Mouse (Mus musculus) liver (tissue): ENCODE data around the gene Oaz1.
"Not testable (repeated sequence)": the region's sequence is repeated elsewhere in the genome, so short reads cannot be mapped to it uniquely, and the experiment has no call there.

Experiments
- DNase-seq: peaks from one replicate; pipeline ENCODE4 v3.0.0-alpha.2; 2020; ENCODE audit warnings: mixed read lengths

Gene Oaz1

DNA sequence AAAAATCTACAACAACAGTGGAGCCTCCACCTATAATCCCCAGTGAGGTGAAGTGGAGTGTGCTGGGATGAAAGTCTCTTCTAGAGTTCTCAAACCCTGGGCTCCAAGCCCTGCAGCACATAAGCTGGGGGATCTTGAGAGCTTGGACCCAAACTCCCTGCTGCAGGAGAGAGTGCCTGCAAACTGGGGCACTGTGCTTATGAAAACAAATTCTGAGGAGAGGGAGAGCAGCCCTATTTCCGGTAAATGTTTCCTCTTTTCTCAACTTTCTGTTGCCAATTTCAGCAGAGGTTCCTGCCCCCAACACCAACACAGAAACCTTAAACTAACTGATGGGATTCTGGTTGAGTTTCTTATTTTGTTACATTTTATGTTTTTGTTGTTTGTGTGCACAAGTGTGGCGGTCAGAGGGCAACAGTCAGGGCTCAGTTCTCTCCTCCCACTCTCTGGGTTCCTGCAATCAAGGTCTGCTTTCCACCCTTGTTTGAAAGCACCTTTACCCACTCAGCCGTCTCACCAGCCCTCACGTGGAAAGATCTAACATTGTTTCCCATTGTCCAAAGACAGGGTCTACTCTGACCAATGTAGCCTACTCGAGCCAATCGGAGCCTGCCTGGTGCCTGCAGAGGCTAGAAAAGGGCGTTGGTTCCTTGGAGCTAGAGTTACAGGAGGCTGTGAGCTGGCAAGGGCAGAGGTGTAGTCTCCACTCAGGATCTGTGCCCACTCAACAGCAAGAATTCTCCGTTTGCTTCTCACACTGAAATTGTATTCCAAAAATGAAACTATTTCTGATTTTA is 2.4 kb upstream of the Oaz1 start:
- peak; percentile 54 for DNase-seq

DNA sequence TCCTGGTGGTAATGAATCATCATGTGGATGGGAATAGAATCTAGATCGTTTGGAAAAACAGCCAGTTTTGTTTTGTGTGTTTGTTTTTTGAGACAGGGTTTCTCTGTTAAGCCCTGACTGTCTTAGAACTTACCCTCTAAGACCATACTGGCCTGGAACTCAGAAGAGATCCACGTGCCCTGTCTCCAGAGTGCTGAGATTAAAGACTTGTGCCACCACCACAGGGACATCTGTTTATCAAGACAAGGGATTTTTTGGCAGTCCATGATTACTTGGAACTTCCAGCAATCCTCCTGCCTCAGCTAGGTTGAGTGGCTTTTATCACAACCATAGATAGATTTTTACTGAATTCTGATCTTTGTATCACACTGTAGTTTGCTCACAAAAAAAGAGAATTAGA is 1.6 kb upstream of the Oaz1 start:
- DNase-seq: no peak

DNA sequence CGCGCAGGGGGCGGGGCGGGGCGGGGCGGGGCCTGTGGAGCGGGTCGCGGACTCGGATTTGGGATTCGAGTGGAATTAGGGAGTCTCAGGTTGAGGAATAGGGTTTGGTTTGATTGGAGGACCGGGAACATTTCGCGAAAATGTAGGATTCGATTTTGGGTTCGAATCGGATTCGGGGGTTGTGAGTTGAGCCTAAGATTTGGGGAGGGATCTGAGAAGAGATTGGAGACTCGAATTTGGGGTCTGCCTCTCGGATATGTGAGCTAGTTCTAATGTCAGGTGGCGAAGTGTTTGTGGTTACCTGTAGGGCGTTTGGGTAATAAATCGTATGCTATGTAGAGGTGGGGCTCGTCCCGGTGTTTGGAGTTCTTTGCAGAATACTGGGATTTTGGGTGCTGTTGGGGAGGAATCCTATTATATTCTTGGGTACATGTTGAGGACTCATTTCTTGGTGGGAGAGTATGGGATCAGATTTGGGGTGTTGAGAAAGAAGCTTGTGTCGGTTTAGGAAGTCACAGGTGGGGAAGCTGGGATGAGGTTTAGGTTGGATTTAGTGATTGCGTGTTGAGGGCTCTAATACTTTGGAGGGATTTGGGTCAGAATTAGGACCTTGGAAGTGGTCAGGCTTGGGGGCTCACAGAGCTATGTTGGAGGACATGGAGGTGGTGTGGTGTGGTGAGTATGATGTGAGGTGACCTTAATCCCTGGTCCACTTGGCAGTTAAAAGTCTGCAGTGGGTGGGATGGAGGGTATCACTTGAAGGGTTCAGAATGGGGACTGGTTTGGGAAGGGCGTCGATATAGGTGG is 810 bp downstream of the Oaz1 start:
- DNase-seq: no peak

DNA sequence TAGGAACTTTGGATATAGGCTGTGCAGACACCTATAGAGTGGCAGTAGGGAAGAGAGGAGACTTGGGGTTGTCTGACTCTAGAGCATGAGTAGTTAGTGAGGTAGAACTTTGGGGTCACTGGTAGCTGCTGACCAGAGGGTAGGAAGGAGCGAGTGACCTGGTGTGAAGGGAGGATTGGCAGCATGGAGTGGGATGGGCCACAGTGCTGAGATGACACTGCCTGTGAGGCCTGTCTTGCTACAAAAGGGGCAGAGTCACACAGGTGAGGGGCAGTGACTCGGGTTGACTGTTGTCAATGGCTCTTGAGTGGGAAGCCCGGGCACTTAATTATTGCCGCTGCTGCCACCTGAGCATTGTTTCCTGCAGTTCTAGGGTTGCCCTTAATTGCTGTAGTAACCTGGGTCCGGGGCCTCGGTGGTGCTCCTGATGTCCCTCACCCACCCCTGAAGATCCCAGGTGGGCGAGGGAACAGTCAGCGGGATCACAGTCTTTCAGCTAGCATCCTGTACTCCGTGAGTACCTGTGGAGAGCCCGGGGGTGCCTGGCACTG is 1.5 kb downstream of the Oaz1 start:
- DNase-seq: no peak

DNA sequence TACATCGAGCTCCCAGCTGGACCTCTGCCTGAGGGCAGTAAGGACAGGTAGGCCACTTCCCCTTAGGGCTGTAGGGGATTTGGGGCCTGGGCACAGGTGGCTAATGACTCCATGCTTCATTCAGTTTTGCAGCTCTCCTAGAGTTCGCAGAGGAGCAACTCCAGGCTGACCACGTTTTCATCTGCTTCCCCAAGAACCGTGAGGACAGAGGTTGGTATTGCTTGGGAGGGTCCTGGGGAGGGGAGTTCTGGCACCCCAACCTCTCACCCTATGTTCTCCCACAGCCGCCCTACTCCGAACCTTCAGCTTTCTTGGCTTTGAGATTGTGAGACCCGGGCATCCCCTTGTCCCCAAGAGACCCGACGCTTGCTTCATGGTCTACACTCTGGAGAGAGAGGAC is 2.1 kb downstream of the Oaz1 start:
- DNase-seq: not testable (repeated sequence)

DNA sequence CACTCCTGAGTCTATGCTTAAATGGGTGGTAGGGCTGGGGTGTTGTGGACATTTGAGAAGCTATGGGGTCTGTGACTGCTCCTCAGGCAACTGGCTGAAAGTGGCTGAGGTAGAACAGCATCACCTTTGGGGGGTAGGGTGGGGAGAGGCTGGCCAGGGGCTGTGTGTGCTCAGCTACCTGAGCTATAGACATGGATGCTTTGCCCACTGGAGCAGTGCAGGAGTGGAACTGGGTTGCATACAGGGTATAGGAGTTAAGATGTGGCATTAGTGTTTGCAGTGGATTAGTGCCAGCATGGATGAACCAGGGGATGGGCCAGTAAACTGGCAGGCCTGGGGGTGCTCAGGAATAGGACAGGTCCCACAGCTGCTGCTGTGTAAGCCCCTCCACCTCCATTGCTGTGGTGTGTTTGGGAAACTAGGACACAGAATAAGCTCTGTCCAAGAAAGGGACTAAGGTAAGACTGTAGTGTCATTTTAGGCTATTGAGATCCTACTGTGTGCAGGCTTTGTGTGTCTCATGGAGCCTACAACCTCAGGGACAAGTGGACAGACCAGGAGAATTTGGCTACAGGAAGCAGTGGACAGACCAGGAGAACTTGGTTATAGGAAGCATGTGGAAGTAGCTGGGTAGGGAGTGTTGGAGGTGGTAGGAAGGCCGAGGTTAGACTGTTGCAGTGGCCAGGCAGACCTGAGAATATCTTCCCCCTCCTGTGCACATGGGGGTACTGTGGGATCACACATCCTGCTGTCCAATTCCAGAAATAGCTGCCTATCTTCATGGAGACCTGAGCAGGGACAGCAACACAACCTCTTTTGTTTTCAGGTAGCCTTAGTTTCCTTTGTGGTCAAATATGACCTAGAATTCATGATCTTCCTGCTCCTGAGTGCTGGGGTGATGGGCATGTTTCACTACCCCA is 3.2 kb downstream of the Oaz1 start:
- DNase-seq: no peak

DNA sequence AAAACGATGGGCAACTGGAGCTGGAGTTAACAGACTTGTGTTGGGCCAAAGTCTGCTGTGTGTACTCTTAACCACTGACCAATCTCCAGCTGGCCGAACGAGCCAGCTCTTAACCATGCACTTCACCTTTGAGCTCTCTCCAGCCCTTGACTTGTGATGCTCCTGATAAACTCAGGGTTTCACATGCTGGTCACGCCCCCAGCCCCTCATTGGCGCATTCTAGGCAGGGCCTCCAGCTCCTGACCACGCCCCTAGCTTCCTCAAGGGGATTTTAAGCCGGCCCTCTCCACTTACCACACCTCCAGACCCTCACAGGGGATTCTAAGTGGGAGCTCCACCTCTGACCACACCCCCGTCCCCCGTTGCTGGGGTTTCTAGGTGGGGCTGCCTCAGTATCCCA is 4.7 kb downstream of the Oaz1 start:
- peak; percentile 84 for DNase-seq

DNA sequence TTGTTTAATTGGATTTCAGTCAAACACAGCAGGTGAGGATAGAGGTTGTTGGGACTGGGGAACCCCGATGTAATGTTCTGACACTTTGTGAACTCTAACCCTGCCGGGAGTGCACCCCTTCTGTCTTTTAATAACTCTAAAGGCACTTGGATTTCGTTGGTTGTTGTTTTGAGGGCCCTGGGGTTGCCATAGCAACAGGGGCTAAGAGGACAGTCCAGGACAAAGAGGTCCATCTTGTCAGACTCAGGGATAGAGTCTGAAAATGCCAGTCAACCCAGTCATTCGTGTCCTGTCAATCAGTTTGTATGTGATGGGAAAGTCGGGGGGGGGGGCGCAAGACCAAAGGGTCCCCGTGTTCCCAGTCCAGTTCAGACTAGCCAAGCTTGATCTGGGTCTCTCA is 6.4 kb downstream of the Oaz1 start:
- DNase-seq: no peak

DNA sequence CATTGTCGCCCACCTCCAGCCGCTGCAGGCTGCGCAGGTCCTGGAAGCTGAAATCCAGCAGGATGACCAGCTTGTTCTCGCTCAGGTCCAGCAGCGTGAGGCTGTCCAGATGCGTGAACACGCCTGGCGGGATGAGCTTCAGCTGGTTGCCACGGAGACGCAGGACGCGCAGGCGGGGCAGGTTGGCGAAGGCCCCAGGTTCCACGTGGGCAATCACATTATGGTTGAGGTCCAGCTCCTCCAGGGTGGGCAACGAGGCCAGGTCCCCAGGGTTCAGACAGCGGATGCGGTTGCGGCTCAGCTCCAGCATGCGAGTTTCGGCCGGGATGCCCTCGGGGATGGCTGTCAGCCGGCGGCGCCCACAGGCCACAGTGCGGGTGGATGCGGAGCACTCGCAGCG is 9.2 kb downstream of the Oaz1 start:
- DNase-seq: no peak

DNA sequence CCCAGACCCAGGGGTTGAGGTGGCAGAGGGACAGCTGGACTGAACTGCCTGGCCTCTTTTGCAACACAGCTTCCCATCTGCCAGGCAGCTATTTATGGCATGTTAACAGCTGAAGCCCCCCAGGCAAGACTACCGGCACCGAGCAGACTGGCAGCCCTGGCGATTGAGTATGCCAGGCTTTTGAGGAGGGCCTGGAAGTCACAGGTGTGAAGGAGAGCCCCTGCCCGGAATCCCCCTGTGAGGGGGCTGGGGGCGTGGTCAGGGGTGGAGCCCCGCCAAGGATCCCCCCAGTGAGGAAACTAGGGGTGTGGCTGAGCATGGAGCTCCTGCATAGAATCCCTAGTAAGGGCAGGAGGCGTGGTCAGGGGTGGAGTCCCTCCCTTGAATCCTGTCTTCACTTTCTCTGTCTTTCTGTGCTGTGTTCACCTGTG is 10.5 kb downstream of the Oaz1 start:
- no peak for DNase-seq

DNA sequence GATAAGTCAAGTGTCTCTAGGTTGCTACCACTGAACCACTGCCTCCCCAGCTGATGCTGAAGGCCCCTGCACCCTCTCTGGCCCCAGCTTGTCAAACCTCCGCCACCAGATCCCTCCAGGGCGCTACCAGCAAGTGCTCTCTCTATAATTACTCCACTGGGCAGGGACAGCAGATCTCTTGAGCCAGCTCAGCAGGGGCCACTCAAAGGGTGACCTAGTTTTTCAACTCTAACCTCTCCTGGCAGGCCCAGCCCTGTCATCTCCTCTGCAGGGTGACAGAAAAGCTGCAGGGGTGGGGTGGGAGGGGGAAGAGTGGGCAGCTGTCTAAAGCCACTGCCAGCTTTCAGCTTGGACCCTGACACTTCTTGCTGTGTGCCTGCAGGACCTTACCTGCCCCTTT is 11.4 kb downstream of the Oaz1 start:
- DNase-seq: no peak

DNA sequence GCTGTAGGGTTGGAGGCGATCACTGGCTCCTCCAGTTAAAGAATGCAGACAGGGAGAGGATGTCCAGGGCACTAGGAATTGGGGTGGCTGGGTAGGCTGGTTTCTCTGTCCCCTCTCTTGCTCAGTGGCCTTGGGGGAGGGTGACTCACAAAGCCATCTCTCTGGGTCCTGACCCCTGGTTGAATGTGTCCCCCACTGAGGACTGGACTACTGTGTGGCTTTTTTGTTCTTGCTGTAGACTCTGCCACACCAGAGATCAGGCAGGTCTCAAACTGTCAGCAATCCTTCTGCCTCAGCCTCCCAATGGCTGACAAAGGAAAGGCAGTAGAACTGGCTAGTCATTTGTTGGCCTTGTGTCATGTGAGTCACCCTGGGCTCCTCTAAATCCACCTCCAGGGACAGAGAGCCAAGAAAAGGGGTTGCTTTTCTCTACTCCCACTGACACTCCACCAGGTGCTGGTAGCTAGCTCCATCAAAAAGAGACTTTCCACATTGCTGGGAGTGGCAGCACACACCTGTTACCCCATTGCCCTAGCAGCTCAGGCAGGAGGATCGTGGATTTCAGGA is 12.0 kb downstream of the Oaz1 start:
- DNase-seq: no peak

DNA sequence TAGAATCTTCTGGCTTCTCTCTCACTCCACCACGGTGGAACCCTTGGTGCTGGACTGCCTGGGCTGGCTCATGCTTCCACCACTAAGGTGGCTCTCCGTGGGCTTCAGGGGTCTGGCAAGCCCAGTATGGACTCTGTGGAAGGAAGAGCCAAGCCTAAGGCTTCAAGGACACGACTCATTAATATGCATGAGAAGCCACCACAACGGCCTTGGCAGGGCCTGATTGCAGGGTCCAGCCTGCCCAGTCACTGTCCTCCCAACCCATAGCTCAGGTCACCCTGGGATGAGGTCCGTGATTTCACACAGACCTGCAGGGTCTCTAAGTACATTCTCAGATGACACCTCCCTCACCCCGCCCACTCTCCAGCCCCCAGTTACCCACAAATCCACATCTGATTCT is 13.4 kb downstream of the Oaz1 start:
- no peak for DNase-seq

DNA sequence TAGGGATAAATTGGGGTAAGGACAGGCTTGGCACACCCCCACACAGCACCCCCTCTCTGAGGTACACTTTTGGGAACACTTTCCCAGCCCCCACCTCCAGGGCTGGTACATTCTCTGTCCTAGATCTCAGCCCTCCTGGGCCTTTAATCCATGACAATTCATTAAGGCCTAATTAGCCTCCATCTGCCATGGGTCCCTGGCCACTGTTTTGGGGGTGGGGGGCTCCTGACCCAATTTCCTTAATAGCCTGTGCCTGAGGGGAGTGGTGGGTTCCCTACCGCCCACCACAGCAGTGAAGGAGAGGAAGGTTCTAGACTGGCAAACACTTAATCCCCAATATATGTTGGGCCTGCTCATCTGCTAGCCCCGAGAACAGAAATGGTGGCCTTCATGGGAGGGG is 15.2 kb downstream of the Oaz1 start:
- DNase-seq: no peak

DNA sequence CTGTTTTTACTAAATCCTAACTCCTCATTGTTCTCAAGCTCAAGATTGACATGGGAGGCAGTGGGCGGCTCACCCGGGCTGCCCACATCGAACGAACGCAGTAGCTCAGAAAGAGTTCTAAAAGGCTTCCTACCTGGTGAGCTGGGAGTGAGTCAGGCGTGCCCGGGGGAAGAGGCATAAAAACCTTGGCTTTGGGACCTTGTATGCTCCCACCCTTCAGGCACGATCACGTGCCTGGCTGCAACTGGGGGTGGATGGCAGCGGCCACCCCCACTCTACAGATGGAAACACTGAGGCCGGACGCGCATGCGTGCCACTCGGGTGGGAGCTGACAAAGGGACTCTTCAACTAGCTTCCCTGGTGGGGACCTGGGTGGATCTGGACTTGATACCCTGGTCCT is 15.9 kb downstream of the Oaz1 start:
- no peak for DNase-seq

DNA sequence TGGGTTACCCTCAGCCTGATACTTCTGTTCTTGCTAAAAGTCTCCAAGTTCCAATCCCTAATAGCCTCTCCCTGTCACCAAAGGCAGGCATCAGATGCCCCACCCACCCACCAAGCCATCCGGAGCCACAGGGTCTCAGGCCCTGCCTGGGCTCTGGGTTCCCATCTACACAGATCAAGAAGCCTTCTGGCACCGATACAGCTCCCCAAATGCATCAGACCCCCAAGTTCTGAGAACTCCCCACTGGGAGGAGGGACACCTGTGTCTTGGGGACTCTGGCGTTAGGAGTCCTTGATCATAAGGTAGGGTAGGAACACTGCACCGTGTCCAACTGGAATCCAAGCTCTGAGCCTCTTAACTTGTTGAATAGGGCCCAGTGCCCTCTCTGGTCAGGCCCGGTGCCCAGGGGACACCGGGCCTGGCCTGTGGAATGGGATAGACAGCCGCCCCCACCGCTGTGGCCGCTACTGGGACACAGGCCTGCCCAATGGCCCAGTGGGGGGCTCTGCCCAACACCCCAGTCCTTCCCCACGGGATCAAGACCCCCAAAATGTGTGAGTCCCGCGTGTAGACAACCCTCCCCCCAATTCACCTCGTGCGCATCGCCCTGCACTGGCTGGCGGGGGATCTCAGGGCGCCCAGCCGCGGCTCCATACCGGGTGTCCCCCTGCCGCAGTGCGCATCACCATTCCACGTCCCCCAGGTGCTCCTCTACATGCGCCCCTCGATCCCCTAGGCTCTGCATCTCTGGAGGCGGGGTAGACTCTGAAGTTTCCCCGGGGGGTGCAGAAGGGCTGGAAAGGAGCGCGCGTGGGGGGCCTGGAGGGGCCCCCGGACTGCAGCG is 16.9 kb downstream of the Oaz1 start:
- DNase-seq: no peak

DNA sequence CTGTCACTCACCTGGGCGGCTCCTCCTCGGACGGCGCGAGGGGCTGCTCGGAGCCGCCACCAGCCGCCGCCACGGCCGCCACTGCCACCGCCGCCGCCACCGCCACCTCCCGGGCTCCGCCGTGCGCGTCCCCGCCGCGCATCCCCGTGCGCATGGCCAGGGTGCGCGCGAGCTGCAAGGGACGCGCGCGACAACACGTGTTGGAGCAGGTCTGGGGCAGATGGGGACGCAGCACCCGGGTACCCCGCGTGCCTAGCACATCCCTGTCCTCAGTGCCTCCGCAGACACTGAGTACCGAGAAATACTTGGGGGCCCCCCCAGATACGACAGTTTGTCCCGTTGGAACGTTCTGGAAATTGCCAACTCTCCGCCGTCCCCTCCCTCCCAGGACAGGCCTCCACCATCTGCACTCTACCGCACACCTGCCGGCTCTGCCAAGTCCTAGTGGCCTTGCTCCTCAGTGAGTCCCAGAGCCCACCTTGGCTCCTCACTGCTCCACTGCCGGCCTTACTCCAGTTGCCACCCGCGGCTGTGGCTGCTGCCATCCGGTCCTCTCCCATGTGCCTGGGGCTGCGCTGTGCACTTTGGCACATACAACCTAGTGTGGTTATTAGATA is 17.6 kb downstream of the Oaz1 start, which contains the start of gene Lingo3:
Gene Lingo3 (minus strand): TSS at position 109 of the 617 bp plus-strand sequence.
- DNase-seq: no peak

DNA sequence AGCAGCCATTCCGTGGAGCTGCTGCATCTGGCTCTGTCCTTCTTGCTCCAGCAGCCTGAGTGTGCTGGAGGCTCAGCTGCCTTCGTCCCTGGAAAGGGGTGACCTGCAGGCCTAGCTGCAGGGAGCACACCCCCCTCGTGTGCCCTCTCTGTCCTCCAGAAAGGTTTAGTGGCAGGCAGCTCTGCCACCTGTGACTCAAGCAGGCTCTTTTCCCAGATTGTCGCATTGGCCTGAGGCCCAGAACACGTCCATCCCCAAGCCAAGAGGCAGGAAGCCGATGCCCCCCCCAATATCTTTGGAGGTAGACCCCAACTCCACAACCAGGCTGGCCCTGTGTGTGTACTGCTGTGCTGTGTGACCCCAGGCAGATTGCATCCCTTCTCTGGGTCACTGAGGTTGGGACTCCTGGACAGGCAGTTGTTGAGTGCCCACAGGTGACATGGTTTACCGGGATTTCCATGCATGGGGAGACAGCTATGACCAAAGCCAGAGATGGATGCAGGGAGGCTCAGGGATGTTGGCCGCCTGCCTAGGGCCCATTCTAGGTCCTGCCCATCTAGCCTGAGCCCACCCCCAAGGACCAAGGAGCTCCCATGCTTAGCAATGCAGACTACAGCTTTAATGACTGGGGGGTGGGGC is 18.7 kb downstream of the Oaz1 start:
- DNase-seq: no peak

DNA sequence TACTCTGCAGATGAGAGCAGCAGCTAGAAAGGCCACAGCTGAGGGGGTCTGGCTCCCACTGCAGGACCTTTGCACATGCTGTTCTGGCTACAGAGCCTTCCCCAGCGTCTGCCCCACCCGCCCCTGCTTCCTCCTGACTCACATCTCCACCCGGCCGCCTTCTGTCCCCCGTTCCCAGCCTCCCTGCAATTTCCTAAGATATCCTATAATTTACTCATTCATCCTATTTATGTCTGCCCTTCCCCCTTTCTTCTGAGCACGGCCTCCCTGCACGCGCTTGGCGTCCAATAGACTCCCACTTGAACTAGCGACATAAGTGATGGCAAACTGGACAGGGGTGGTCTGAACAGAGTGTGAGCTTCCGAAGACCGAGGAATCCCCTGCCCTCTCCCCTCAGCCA is 19.3 kb downstream of the Oaz1 start:
- no peak for DNase-seq

DNA sequence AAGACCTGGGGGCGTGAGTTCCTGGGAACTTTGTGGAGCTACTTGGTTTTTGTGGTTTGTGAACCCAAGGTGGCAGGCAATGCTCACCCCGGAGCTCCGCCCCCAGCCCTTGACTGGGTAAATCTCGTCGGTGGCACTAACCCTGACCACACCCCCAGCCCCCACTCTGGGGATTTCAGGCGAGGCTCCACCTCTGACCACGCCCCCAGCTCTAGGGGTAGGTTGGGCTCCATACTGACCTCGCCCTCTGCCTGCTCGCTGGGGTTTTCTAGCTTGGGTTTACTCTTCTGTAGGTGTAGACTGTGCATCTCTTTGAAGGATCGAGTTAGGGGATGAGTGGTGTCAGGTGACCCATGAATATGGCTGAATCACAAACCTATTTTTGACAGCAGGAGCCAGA is 22.1 kb downstream of the Oaz1 start:
- peak; percentile 89 for DNase-seq
